29 mouse cellular contexts compared by ENCODE assay signal in the genomic region with DNA sequence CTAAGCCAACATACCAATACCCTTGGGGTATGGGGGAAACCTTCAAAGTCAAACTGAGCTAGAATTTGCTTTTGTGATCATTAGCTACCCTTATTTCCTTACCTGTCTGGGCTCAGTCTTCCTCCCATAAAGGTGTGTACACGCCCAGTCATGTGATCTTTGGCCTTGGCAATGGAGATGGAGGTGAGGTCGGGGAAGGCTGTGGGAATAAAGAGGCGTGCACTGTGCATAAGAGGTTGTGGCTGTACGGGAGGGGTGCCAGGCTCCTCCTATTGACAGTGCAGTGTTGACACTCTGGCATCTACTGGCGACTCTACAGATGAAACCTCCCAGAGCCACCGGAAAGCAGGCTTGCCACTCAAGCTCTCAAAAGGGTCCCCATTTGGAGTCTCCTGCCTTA. TPM values are rescaled to one million over a fixed set of nuclear protein-coding genes. Genes with fewer than 3 reads are reported as not detected.
DNase-seq lines count a peak whose midpoint lies in the region; ATAC-seq lines count a peak whose summit lies in the region.
"Had no signal": no experiment of that assay in that cellular context is flagged by ENCODE, and none has a peak within 500 bp of the region (broad histone marks: within the 10 kb centered on the region; RNA-seq: fewer than 3 reads in every experiment).

No protein-coding gene starts in this region.

- no peaks in the 10 kb centered on the region for H3K9me3 ChIP-seq in midbrain, embryonic 11.5 days (ENCODE audit: control insufficient read depth, low read length)
- no peaks in the 10 kb centered on the region for H3K9me3 ChIP-seq in midbrain, embryonic 13.5 days
- no peaks in the 10 kb centered on the region for H3K9me3 ChIP-seq in intestine, embryonic 15.5 days
- H3K9me3 ChIP-seq: embryonic facial prominence, embryonic 10.5 days; embryonic facial prominence, embryonic 13.5 days; forebrain, embryonic 12.5 days; forebrain, embryonic 15.5 days; heart, embryonic 12.5 days had no signal

- H3K4me2 ChIP-seq in midbrain, embryonic 11.5 days = no peak overlapping the region
- H3K4me2 ChIP-seq in midbrain, embryonic 13.5 days (replicated peaks) = no peak overlapping the region
- no peak overlapping the region for H3K4me2 ChIP-seq in intestine, embryonic 15.5 days (replicated peaks)
- H3K4me2 ChIP-seq: embryonic facial prominence, embryonic 13.5 days; forebrain, embryonic 12.5 days; forebrain, embryonic 15.5 days; heart, embryonic 12.5 days; hindbrain, embryonic 14.5 days had no signal

- H3K27ac ChIP-seq in midbrain, embryonic 11.5 days (ENCODE audit: low read depth, low read length) = no peak overlapping the region
- no peak overlapping the region for H3K27ac ChIP-seq in midbrain, embryonic 13.5 days
- no peak overlapping the region for H3K27ac ChIP-seq in intestine, embryonic 15.5 days
- H3K27ac ChIP-seq: embryonic facial prominence, embryonic 10.5 days; embryonic facial prominence, embryonic 13.5 days; forebrain, embryonic 12.5 days; hindbrain, embryonic 14.5 days; hindbrain, postnatal 0 days had no signal

- H3K9ac ChIP-seq in midbrain, embryonic 11.5 days (ENCODE audit: low read length) = no peak overlapping the region
- no peak overlapping the region for H3K9ac ChIP-seq in midbrain, embryonic 13.5 days (replicated peaks)
- no peak overlapping the region for H3K9ac ChIP-seq in intestine, embryonic 15.5 days
- H3K9ac ChIP-seq: embryonic facial prominence, embryonic 13.5 days; forebrain, embryonic 12.5 days; forebrain, embryonic 15.5 days; heart, embryonic 12.5 days; hindbrain, embryonic 14.5 days had no signal

- no peaks in the 10 kb centered on the region for H3K36me3 ChIP-seq in midbrain, embryonic 11.5 days (ENCODE audit: control insufficient read depth, insufficient read depth, low read length)
- H3K36me3 ChIP-seq in midbrain, embryonic 13.5 days = no peaks in the 10 kb centered on the region
- no peaks in the 10 kb centered on the region for H3K36me3 ChIP-seq in intestine, embryonic 15.5 days
- H3K36me3 ChIP-seq: embryonic facial prominence, embryonic 10.5 days; embryonic facial prominence, embryonic 13.5 days; forebrain, embryonic 12.5 days; forebrain, embryonic 15.5 days; heart, embryonic 12.5 days had no signal

- 70% methylated on average over 6 of the region's 6 CpGs for WGBS in midbrain, embryonic 11.5 days
- WGBS in midbrain, embryonic 13.5 days = 83% methylated on average over 6 of the region's 6 CpGs
- 57% methylated on average over 6 of the region's 6 CpGs for WGBS in intestine, embryonic 15.5 days
- 28% methylated on average over 6 of the region's 6 CpGs for WGBS in large intestine, adult 2 months

- no peak overlapping the region for H3K4me3 ChIP-seq in midbrain, embryonic 11.5 days (ENCODE audit: low read depth, low read length)
- no peak overlapping the region for H3K4me3 ChIP-seq in midbrain, embryonic 13.5 days (replicated peaks)
- no peak overlapping the region for H3K4me3 ChIP-seq in intestine, embryonic 15.5 days (replicated peaks)
- H3K4me3 ChIP-seq: embryonic facial prominence, embryonic 10.5 days; embryonic facial prominence, embryonic 13.5 days; erythroblast, embryonic 14.5 days; forebrain, embryonic 12.5 days; forebrain, embryonic 15.5 days; heart, embryonic 12.5 days had no signal

- DNase-seq in midbrain, embryonic 11.5 days (ENCODE audit: low spot score, missing footprints) = peak; percentile 54
- DNase-seq in large intestine, adult 2 months (ENCODE audit: low read depth, low spot score) = peak; percentile 88
- no peak for DNase-seq in kidney, postnatal 4 days
- DNase-seq in frontal cortex, postnatal 36 days (ENCODE audit: low spot score in 2 of 2) = no peak
- DNase-seq in urinary bladder, postnatal 25 days (ENCODE audit: low spot score) = no peak
- DNase-seq: adrenal gland, postnatal 10 days; adrenal gland, postnatal 36 days; B cell, adult 2 months; cerebellum, adult 11-12 months; cerebellum, adult 8-10 months; cerebellum, postnatal 10 days; cerebellum, postnatal 36 days; embryo, embryonic 11 days; gastrocnemius, postnatal 10 days; heart, adult 18-20 months; heart, postnatal 14 days; heart, postnatal 4 days had no signal

- H3K27me3 ChIP-seq in midbrain, embryonic 11.5 days (ENCODE audit: control insufficient read depth, insufficient read depth, low read length) = no peaks in the 10 kb centered on the region
- no peaks in the 10 kb centered on the region for H3K27me3 ChIP-seq in midbrain, embryonic 13.5 days
- no peaks in the 10 kb centered on the region for H3K27me3 ChIP-seq in intestine, embryonic 15.5 days (replicated peaks)
- H3K27me3 ChIP-seq: embryonic facial prominence, embryonic 13.5 days; forebrain, embryonic 12.5 days; forebrain, embryonic 15.5 days had no signal

- H3K4me1 ChIP-seq in midbrain, embryonic 11.5 days (ENCODE audit: control insufficient read depth, insufficient read depth, low read length) = no peaks in the 10 kb centered on the region
- H3K4me1 ChIP-seq in midbrain, embryonic 13.5 days (replicated peaks) = no peaks in the 10 kb centered on the region
- H3K4me1 ChIP-seq in intestine, embryonic 15.5 days (replicated peaks) = no peaks in the 10 kb centered on the region
- H3K4me1 ChIP-seq: embryonic facial prominence, embryonic 13.5 days; heart, embryonic 12.5 days had no signal

- no peak for ATAC-seq in midbrain, embryonic 11.5 days (ENCODE audit: low FRiP score)
- no peak for ATAC-seq in midbrain, embryonic 13.5 days
- peak; percentile 88 for ATAC-seq in intestine, embryonic 15.5 days
- ATAC-seq: forebrain, embryonic 15.5 days; hindbrain, postnatal 0 days; inflammation-experienced regulatory T-cells, adult 6 months; Patski had no signal

RNA-seq across cellular contexts. Expression of a gene that starts 23.1 kb away (rescaled TPM):
- polyA plus RNA-seq in midbrain, embryonic 11.5 days (2014; fragmentation: Nextera tagmentation; extraction: Ambion mirVana) = 0.07 and 0.15 TPM in 2 replicates
- 0.12 and 0.15 TPM in 2 replicates for polyA plus RNA-seq in midbrain, embryonic 13.5 days (2015; fragmentation: Nextera tagmentation; extraction: Ambion mirVana)
- 1.2 and 1.3 TPM in 2 replicates for polyA plus RNA-seq in intestine, embryonic 15.5 days (2015; fragmentation: Nextera tagmentation; extraction: Ambion mirVana)
- polyA plus RNA-seq in large intestine, adult 2 months (2012; rRNA removed) = 8.0 and 11.0 TPM in 2 replicates
- polyA plus RNA-seq: embryonic facial prominence, embryonic 10.5 days; erythroblast, embryonic 14.5 days had no signal

RNA-seq across cellular contexts. Expression of a gene that starts 53.5 kb away (rescaled TPM):
- polyA plus RNA-seq in midbrain, embryonic 11.5 days (2014; fragmentation: Nextera tagmentation; extraction: Ambion mirVana) = 948 and 951 TPM in 2 replicates
- polyA plus RNA-seq in midbrain, embryonic 13.5 days (2015; fragmentation: Nextera tagmentation; extraction: Ambion mirVana) = 529 and 559 TPM in 2 replicates
- 527 and 602 TPM in 2 replicates for polyA plus RNA-seq in intestine, embryonic 15.5 days (2015; fragmentation: Nextera tagmentation; extraction: Ambion mirVana)
- polyA plus RNA-seq in large intestine, adult 2 months (2012; rRNA removed) = 82.9 and 97.4 TPM in 2 replicates

Comparison
In these comparisons a context has a peak if more than half of its experiments do, and no peak if none do; other contexts are left out.
1. DNase-seq: peak in midbrain, embryonic 11.5 days (single experiment) and large intestine, adult 2 months (single experiment); none in kidney, postnatal 4 days (0 of 2), frontal cortex, postnatal 36 days (0 of 2) and urinary bladder, postnatal 25 days (single experiment).